Mouse (Mus musculus) lung, embryonic 16.5 days (tissue): ENCODE data around the gene Pdap1. TPM values are rescaled to one million over a fixed set of nuclear protein-coding genes. Genes with fewer than 3 reads are reported as not detected.
"Not testable (repeated sequence)": the region's sequence is repeated elsewhere in the genome, so short reads cannot be mapped to it uniquely, and the experiment has no call there.

Experiments
- ATAC-seq: fragments of 200-750 bp; cut with Nextera tagmentation; 2 replicates; pipeline ENCODE4 v1.8.0; 2017; ENCODE audit warnings: low read depth, mild to moderate bottlenecking, moderate library complexity
- H3K27ac ChIP-seq: fragments of 300-500 bp; sonication (generic); 2 replicates; pipeline ENCODE4 v1.5.1; 2014; ENCODE audit warnings: mild to moderate bottlenecking, control low read depth, low read length
- H3K27me3 ChIP-seq: fragments of 300-500 bp; sonication (generic); 2 replicates; pipeline ENCODE4 v1.6.1; 2014; ENCODE audit warnings: low read depth, low read length, mixed read lengths; ENCODE audit not compliant: control insufficient read depth, insufficient read depth
- H3K36me3 ChIP-seq: fragments of 300-500 bp; sonication (generic); 2 replicates; pipeline ENCODE4 v1.6.1; 2014; ENCODE audit warnings: low read length; ENCODE audit not compliant: control insufficient read depth, insufficient read depth
- H3K4me1 ChIP-seq: fragments of 300-500 bp; sonication (generic); replicated peaks from 2 replicates; pipeline ENCODE4 v1.6.1; 2014; ENCODE audit warnings: low read length, mixed read lengths; ENCODE audit not compliant: control insufficient read depth, insufficient read depth
- H3K4me2 ChIP-seq: fragments of 300-500 bp; sonication (generic); 2 replicates; pipeline ENCODE4 v1.6.1; 2014; ENCODE audit warnings: low read depth, low read length, control low read depth
- H3K4me3 ChIP-seq: fragments of 300-500 bp; sonication (generic); 2 replicates; pipeline ENCODE4 v1.5.1; 2014; ENCODE audit warnings: mild to moderate bottlenecking, low read length, control low read depth
- H3K9ac ChIP-seq: fragments of 300-500 bp; sonication (generic); 2 replicates; pipeline ENCODE4 v1.6.1; 2014; ENCODE audit warnings: low read length, control low read depth
- H3K9me3 ChIP-seq: fragments of 300-500 bp; sonication (generic); 2 replicates; pipeline ENCODE4 v1.6.1; 2016; ENCODE audit warnings: low read length; ENCODE audit not compliant: control insufficient read depth
- WGBS: fragments of 180-500 bp; shearing (Covaris S2); extraction: QIAGEN DNeasy Blood & Tissue Kit; methylation state at CpG from one replicate; pipeline ENCODE4 v1.1.7; 2014; 5-methylcytosine and 5-hydroxymethylcytosine counted together
- polyA plus RNA-seq: library from polyadenylated mRNA; unstranded; fragments of >200 nt; fragmentation: Nextera tagmentation; extraction: Ambion mirVana; gene quantifications from 2 replicates; pipeline ENCODE4 v1.2.1, GENCODE M21; 2015

Gene Pdap1
- polyA plus RNA-seq, 1 experiment from 2014 or later = 94.0 TPM

GRCm38 (mm10) chr5:145152690-145153089, 12.7 kb upstream of the Pdap1 start:
- Histone ChIP-seq H3K36me3 (peaks cover 35% of the 10 kb centered on the region), H3K4me3 (no peak overlapping the region), H3K27me3 (no peaks in the 10 kb centered on the region), H3K4me2 (no peak overlapping the region), H3K4me1 (no peaks in the 10 kb centered on the region), H3K9ac (no peak overlapping the region), H3K27ac (no peak overlapping the region), H3K9me3 (no peaks in the 10 kb centered on the region)
- no peak for ATAC-seq
- 88% methylated on average over 5 of the region's 5 CpGs for WGBS

GRCm38 (mm10) chr5:145149294-145149693, 9.3 kb upstream of the Pdap1 start:
- no peak for ATAC-seq
- 83% methylated on average over 6 of the region's 6 CpGs for WGBS
- no peaks in the 10 kb centered on the region for H3K9me3 ChIP-seq
- no peak overlapping the region for H3K9ac ChIP-seq
- H3K36me3 ChIP-seq = peaks cover 46% of the 10 kb centered on the region
- no peaks in the 10 kb centered on the region for H3K27me3 ChIP-seq
- no peak overlapping the region for H3K4me2 ChIP-seq
- no peak overlapping the region for H3K4me3 ChIP-seq
- H3K27ac ChIP-seq = no peak overlapping the region
- H3K4me1 ChIP-seq = no peaks in the 10 kb centered on the region

GRCm38 (mm10) chr5:145147748-145148147, 7.7 kb upstream of the Pdap1 start:
- Histone ChIP-seq H3K4me1 (no peaks in the 10 kb centered on the region), H3K4me2 (no peak overlapping the region), H3K9me3 (no peaks in the 10 kb centered on the region), H3K36me3 (peaks cover 51% of the 10 kb centered on the region), H3K4me3 (no peak overlapping the region), H3K27ac (no peak overlapping the region), H3K9ac (no peak overlapping the region), H3K27me3 (no peaks in the 10 kb centered on the region)
- ATAC-seq = no peak
- WGBS = 89% methylated on average over 5 of the region's 5 CpGs

- H3K9me3 ChIP-seq = no peaks in the 10 kb centered on the region
- WGBS = 0% methylated on average over 18 of the region's 18 CpGs
- H3K4me1 ChIP-seq = peaks cover 14% of the 10 kb centered on the region
- H3K27me3 ChIP-seq = no peaks in the 10 kb centered on the region
- peak overlapping the region; percentile 77 for H3K4me2 ChIP-seq
- peak overlapping the region; percentile 81 for H3K27ac ChIP-seq
- H3K9ac ChIP-seq = peak overlapping the region; percentile 86
- peak overlapping the region; percentile 74 for H3K4me3 ChIP-seq
- ATAC-seq = no peak
- H3K36me3 ChIP-seq = peaks cover 23% of the 10 kb centered on the region
Measured at GRCm38 (mm10) chr5:145140611-145141010, 573 bp upstream of the Pdap1 start.

- ATAC-seq = no peak
- Histone ChIP-seq H3K36me3 (peaks cover 27% of the 10 kb centered on the region), H3K9ac (peak overlapping the region; percentile 86), H3K27ac (no peak overlapping the region), H3K4me3 (peak overlapping the region; percentile 74), H3K4me1 (peaks cover 14% of the 10 kb centered on the region), H3K4me2 (peak overlapping the region; percentile 85), H3K27me3 (no peaks in the 10 kb centered on the region), H3K9me3 (no peaks in the 10 kb centered on the region)
- WGBS = 6% methylated on average over 6 of the region's 6 CpGs
Measured at GRCm38 (mm10) chr5:145138836-145139235, 1.2 kb downstream of the Pdap1 start.

GRCm38 (mm10) chr5:145133275-145133674, 6.8 kb downstream of the Pdap1 start:
- not testable (repeated sequence) for H3K4me1 ChIP-seq, ATAC-seq, H3K27ac ChIP-seq, H3K27me3 ChIP-seq, H3K4me3 ChIP-seq, H3K9ac ChIP-seq, H3K4me2 ChIP-seq, H3K9me3 ChIP-seq
- WGBS = 83% methylated on average over 6 of the region's 6 CpGs
- H3K36me3 ChIP-seq = peaks cover 48% of the 10 kb centered on the region

- no peak for ATAC-seq
- Histone ChIP-seq H3K4me3 (no peak overlapping the region), H3K27me3 (no peaks in the 10 kb centered on the region), H3K9me3 (no peaks in the 10 kb centered on the region), H3K27ac (no peak overlapping the region), H3K4me2 (no peak overlapping the region), H3K4me1 (no peaks in the 10 kb centered on the region), H3K36me3 (peaks cover 62% of the 10 kb centered on the region), H3K9ac (no peak overlapping the region)
- 77% methylated on average over 3 of the region's 3 CpGs for WGBS
Measured at GRCm38 (mm10) chr5:145130995-145131394, 9.0 kb downstream of the Pdap1 start.

GRCm38 (mm10) chr5:145130191-145130590, 9.8 kb downstream of the Pdap1 start:
- WGBS = 71% methylated on average over 11 of the region's 11 CpGs
- Histone ChIP-seq H3K9me3 (no peaks in the 10 kb centered on the region), H3K4me1 (no peaks in the 10 kb centered on the region), H3K36me3 (peaks cover 64% of the 10 kb centered on the region), H3K27me3 (no peaks in the 10 kb centered on the region), H3K4me3 (no peak overlapping the region), H3K9ac (no peak overlapping the region), H3K27ac (no peak overlapping the region), H3K4me2 (no peak overlapping the region)
- no peak for ATAC-seq

GRCm38 (mm10) chr5:145129773-145130172, 10.3 kb downstream of the Pdap1 start:
- H3K4me2 ChIP-seq, H3K4me3 ChIP-seq, H3K27me3 ChIP-seq, H3K9ac ChIP-seq, H3K4me1 ChIP-seq, H3K9me3 ChIP-seq, ATAC-seq, H3K27ac ChIP-seq: not testable (repeated sequence)
- H3K36me3 ChIP-seq = peaks cover 64% of the 10 kb centered on the region
- WGBS = 80% methylated on average over 4 of the region's 6 CpGs

GRCm38 (mm10) chr5:145129124-145129523, 10.9 kb downstream of the Pdap1 start:
- Histone ChIP-seq H3K36me3 (peaks cover 63% of the 10 kb centered on the region), H3K27ac (no peak overlapping the region), H3K4me1 (no peaks in the 10 kb centered on the region), H3K4me2 (no peak overlapping the region), H3K4me3 (no peak overlapping the region), H3K9ac (no peak overlapping the region), H3K27me3 (no peaks in the 10 kb centered on the region), H3K9me3 (no peaks in the 10 kb centered on the region)
- ATAC-seq = no peak
- 87% methylated on average over 4 of the region's 4 CpGs for WGBS
